Mouse (Mus musculus) lung, adult 2 months (tissue): ENCODE data around the gene Hpgd.

Experiments used
- CTCF ChIP-seq: fragments of 200-500 bp; IDR thresholded peaks from 2 replicates; pipeline ENCODE4 v1.5.1; 2011; ENCODE audit warnings: mild to moderate bottlenecking, low read length, control low read depth; ENCODE audit not compliant: insufficient read depth
- POLR2A ChIP-seq: fragments of 200-500 bp; IDR thresholded peaks from 2 replicates; pipeline ENCODE4 v1.6.1; 2011; ENCODE audit warnings: low read depth, mild to moderate bottlenecking, control low read depth, low read length, borderline replicate concordance; ENCODE audit errors: extremely low read depth

DNA sequence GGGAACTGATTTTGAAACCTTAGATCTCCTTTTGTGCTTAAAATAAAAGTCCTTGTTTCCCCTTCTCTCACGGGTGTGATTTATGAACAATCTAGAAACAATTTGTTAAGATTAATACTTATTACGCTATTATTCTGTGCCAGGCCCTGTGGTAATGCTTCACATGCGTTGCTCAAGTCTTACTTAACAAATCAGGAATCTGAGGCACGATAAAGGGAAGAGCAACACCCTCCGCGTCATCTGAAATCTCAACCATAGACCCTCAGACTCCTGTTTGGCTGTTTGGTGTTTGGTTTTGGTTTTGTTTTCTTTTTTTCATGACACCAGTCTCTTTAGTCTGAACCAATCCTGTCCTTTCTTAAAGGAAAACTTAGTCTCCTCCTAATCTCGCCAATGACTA, 2.1 kb upstream of the Hpgd start:
- TF ChIP-seq CTCF, result no peak
- TF ChIP-seq POLR2A, result no peak
